11 mouse cellular contexts compared by ENCODE assay signal in genomic region chr19:16086581-16086980, GRCm38 (mm10).
"Had no signal": no experiment of that assay in that cellular context is flagged by ENCODE, and none has a peak within 500 bp of the region (broad histone marks: within the 10 kb centered on the region; RNA-seq: fewer than 3 reads in every experiment).

No protein-coding gene starts in this region.

- H3K4me2 ChIP-seq: kidney, embryonic 15.5 days; limb, embryonic 15.5 days; liver, embryonic 13.5 days; neural tube, embryonic 13.5 days had no signal

- H3K9me3 ChIP-seq: kidney, embryonic 15.5 days; limb, embryonic 15.5 days; liver, embryonic 13.5 days; midbrain, embryonic 10.5 days; neural tube, embryonic 13.5 days had no signal

- H3K27me3 ChIP-seq: kidney, embryonic 15.5 days; limb, embryonic 15.5 days; liver, embryonic 13.5 days; neural tube, embryonic 13.5 days had no signal

- H3K4me3 ChIP-seq: kidney, embryonic 15.5 days; left cerebral cortex, adult 2 months; limb, embryonic 15.5 days; liver, embryonic 13.5 days; midbrain, embryonic 10.5 days; neural tube, embryonic 13.5 days had no signal

- H3K4me1 ChIP-seq: kidney, embryonic 15.5 days; limb, embryonic 15.5 days; liver, embryonic 13.5 days; midbrain, embryonic 10.5 days had no signal

- H3K9ac ChIP-seq: kidney, embryonic 15.5 days; limb, embryonic 15.5 days; liver, embryonic 13.5 days; liver, postnatal 0 days; neural tube, embryonic 13.5 days had no signal

- H3K27ac ChIP-seq: kidney, embryonic 15.5 days; left cerebral cortex, adult 2 months; limb, embryonic 15.5 days; liver, embryonic 13.5 days; midbrain, embryonic 10.5 days; neural tube, embryonic 13.5 days had no signal

- DNase-seq: kidney, postnatal 14 days; liver, embryonic 13.5 days; liver, postnatal 0 days; midbrain, embryonic 14.5 days; right cerebral cortex, postnatal 14 days; thymus, postnatal 36 days had no signal

- ATAC-seq: liver, postnatal 0 days had no signal

- H3K36me3 ChIP-seq: kidney, embryonic 15.5 days; limb, embryonic 15.5 days; liver, embryonic 13.5 days; midbrain, embryonic 10.5 days; neural tube, embryonic 13.5 days had no signal
